Mouse (Mus musculus) liver, postnatal 0 days (tissue): ENCODE data around the gene Cd99l2. TPM values are rescaled to one million over a fixed set of nuclear protein-coding genes. Genes with fewer than 3 reads are reported as not detected.

Experiments
- ATAC-seq: fragments of 200-750 bp; cut with Nextera tagmentation; 2 replicates; pipeline ENCODE4 v1.8.0; 2017; ENCODE audit warnings: mild to moderate bottlenecking, moderate library complexity
- DNase-seq: peaks from one replicate; pipeline ENCODE4 v3.0.0-alpha.2; 2016
- H3K27ac ChIP-seq: fragments of 300-500 bp; sonication (generic); 2 replicates; pipeline ENCODE4 v1.5.1; 2014; ENCODE audit warnings: antibody characterized with exemption, moderate library complexity, mild to moderate bottlenecking, low read depth
- H3K27me3 ChIP-seq: fragments of 300-500 bp; sonication (generic); 2 replicates; pipeline ENCODE4 v1.6.1; 2014; ENCODE audit warnings: low read length, control low read depth, mixed read lengths; ENCODE audit not compliant: insufficient read depth
- H3K36me3 ChIP-seq: fragments of 300-500 bp; sonication (generic); replicated peaks from 2 replicates; pipeline ENCODE4 v1.6.1; 2014; ENCODE audit warnings: mild to moderate bottlenecking, control low read depth, low read length, moderate library complexity, mixed read lengths; ENCODE audit not compliant: insufficient read depth
- H3K4me1 ChIP-seq: fragments of 300-500 bp; sonication (generic); 2 replicates; pipeline ENCODE4 v1.6.1; 2014; ENCODE audit warnings: antibody characterized with exemption, mild to moderate bottlenecking, control low read depth; ENCODE audit not compliant: insufficient read depth
- H3K4me2 ChIP-seq: fragments of 300-500 bp; sonication (generic); 2 replicates; pipeline ENCODE4 v1.6.1; 2014; ENCODE audit warnings: low read depth, mild to moderate bottlenecking, low read length, moderate library complexity, mixed read lengths
- H3K4me3 ChIP-seq: fragments of 300-500 bp; sonication (generic); 2 replicates; pipeline ENCODE4 v1.5.1; 2014; ENCODE audit warnings: low read depth, low read length
- H3K9ac ChIP-seq: fragments of 300-500 bp; sonication (generic); replicated peaks from 2 replicates; pipeline ENCODE4 v1.6.1; 2014; ENCODE audit warnings: mild to moderate bottlenecking, moderate library complexity
- H3K9me3 ChIP-seq: fragments of 300-500 bp; sonication (generic); 2 replicates; pipeline ENCODE4 v1.6.1; 2016; ENCODE audit warnings: mild to moderate bottlenecking, control low read depth, low read length, mixed read lengths
- CTCF ChIP-seq: sonication (generic); IDR thresholded peaks from 2 replicates; pipeline ENCODE4 v1.5.1; 2016; ENCODE audit warnings: antibody characterized with exemption, low read depth
- EP300 ChIP-seq: IDR thresholded peaks from 2 replicates; pipeline ENCODE4 v1.6.1; 2016; ENCODE audit warnings: antibody characterized with exemption, low read depth, mild to moderate bottlenecking
- WGBS: fragments of 180-500 bp; shearing (Covaris S2); extraction: QIAGEN DNeasy Blood & Tissue Kit; methylation state at CpG from one replicate; pipeline ENCODE4 v1.1.7; 2014; ENCODE audit not compliant: insufficient replicate concordance; 5-methylcytosine and 5-hydroxymethylcytosine counted together
- polyA plus RNA-seq: library from polyadenylated mRNA; unstranded; fragments of >200 nt; fragmentation: Nextera tagmentation; extraction: Ambion mirVana; gene quantifications from 2 replicates; pipeline ENCODE4 v1.2.1, GENCODE M21; 2015

Gene Cd99l2
- polyA plus RNA-seq, 1 experiment from 2014 or later: 6.2 TPM

DNA sequence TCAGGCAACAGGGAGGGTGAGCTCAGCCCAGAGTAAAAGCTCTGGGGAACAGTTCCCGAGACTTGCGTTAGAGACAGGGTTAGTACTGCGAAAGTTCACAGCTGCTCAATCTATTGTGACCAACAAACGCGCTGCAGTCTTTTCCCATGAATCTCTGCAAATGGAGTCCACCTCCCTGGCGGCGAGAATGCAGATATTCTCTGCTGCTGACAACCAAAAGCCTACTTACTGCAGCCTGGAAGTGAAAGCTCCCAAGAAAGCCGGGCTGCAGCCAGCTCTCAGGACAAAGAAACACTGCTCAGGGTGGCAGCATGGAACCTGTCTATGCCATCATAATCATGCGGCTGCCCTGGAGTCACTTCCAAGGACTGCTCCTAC, 619 bp upstream of the Cd99l2 start:
- no peaks in the 10 kb centered on the region for H3K9me3 ChIP-seq
- DNase-seq (peak; percentile 16), ATAC-seq (peak; percentile 16; the same call in 1 of the 2 replicates)
- H3K27ac ChIP-seq: peak overlapping the region; percentile 81
- peak overlapping the region; percentile 66 for H3K4me2 ChIP-seq
- no peaks in the 10 kb centered on the region for H3K27me3 ChIP-seq
- H3K4me3 ChIP-seq: peak overlapping the region; percentile 61
- peak overlapping the region; percentile 70 for H3K9ac ChIP-seq
- no peaks in the 10 kb centered on the region for H3K36me3 ChIP-seq
- H3K4me1 ChIP-seq: peaks cover 6% of the 10 kb centered on the region; the same call in 1 of the 2 replicates
- WGBS: 19% methylated on average over 9 of the region's 9 CpGs
- TF ChIP-seq CTCF: peak; percentile 17; the same call in 1 of the 2 replicates
- no peak for TF ChIP-seq EP300

DNA sequence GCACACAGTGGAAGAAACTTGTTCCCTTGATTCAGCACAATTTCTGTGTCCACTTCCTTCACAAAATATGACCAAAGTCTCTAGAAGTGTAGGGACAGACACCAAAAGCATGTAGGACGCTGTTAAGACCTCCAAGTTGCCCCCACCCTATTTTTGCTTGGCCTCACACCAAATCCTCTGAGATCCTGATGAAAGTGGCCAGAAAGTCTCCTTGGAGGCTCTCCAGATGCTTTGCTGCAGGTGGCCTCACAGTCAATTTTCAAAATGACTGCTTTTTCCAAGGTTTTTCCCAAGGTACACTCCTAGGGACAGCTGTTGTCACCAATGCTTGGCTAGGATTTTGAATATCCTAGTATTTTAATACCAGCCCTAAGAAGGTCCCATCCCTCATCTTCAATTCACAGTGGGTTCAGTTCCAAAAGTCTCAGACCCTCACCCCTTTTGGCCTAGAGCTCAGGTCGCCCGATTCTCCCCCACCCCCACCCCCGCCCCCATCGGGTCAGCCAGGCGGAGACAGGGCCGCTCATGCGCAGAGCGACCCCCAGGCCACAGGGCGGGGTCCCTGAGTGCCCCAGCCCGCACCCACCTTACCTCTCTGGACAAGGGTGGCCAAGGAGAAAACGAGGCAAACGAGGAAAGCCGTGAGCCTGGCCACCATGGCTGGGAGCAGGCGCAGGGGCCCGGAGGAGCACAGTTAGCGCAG, 567 bp downstream of the Cd99l2 start:
- TF ChIP-seq EP300 (no peak), CTCF (no peak)
- WGBS: 30% methylated on average over 17 of the region's 17 CpGs
- Histone ChIP-seq H3K27me3 (no peaks in the 10 kb centered on the region), H3K9me3 (no peaks in the 10 kb centered on the region), H3K36me3 (no peaks in the 10 kb centered on the region), H3K4me1 (peaks cover 6% of the 10 kb centered on the region; the same call in 1 of the 2 replicates), H3K27ac (peak overlapping the region; percentile 81), H3K9ac (peak overlapping the region; percentile 70), H3K4me3 (peak overlapping the region; percentile 61), H3K4me2 (peak overlapping the region; percentile 66)
- ATAC-seq: peak; percentile 66
- DNase-seq: no peak

GRCm38 (mm10) chrX:71489353-71489752, 3.3 kb downstream of the Cd99l2 start:
- no peaks in the 10 kb centered on the region for H3K27me3 ChIP-seq
- no peak for DNase-seq
- no peaks in the 10 kb centered on the region for H3K9me3 ChIP-seq
- H3K4me1 ChIP-seq: peaks cover 6% of the 10 kb centered on the region; the same call in 1 of the 2 replicates
- no peaks in the 10 kb centered on the region for H3K36me3 ChIP-seq
- no peak overlapping the region for H3K4me3 ChIP-seq
- H3K4me2 ChIP-seq: no peak overlapping the region
- H3K9ac ChIP-seq: no peak overlapping the region
- 80% methylated on average over 1 of the region's 1 CpGs for WGBS
- ATAC-seq: no peak
- TF ChIP-seq EP300: no peak
- TF ChIP-seq CTCF: no peak
- H3K27ac ChIP-seq: no peak overlapping the region

- DNase-seq: no peak
- no peak for TF ChIP-seq CTCF
- TF ChIP-seq EP300: no peak
- Histone ChIP-seq H3K4me1 (no peaks in the 10 kb centered on the region), H3K27me3 (no peaks in the 10 kb centered on the region), H3K4me3 (no peak overlapping the region), H3K4me2 (no peak overlapping the region), H3K27ac (no peak overlapping the region), H3K9ac (no peak overlapping the region), H3K9me3 (no peaks in the 10 kb centered on the region), H3K36me3 (no peaks in the 10 kb centered on the region)
- ATAC-seq: no peak
- 80% methylated on average over 2 of the region's 2 CpGs for WGBS
These were observed 10.4 kb downstream of the Cd99l2 start for GRCm38 (mm10) chrX:71482244-71482643.

DNA sequence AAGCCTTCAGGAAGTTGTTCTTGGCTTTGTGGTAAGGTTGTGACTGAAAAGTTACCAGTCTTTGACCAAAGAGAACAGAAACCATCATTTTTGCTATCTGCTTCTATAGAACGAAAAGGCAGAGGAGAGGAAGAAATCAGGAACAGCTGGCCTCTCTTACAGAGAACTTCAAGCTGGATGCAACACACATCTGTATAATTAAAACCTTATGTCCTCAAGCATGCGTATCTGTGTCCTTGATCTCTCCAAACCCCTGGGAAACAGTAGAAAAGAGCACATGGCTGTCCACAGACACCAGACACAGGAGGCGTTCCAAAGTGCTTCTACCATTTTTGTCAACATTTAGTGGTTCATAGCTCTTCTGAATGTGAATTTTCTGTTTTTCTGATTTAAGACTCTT, 16.7 kb downstream of the Cd99l2 start:
- H3K27ac ChIP-seq: no peak overlapping the region
- ATAC-seq: no peak
- 73% methylated on average over 3 of the region's 3 CpGs for WGBS

DNA sequence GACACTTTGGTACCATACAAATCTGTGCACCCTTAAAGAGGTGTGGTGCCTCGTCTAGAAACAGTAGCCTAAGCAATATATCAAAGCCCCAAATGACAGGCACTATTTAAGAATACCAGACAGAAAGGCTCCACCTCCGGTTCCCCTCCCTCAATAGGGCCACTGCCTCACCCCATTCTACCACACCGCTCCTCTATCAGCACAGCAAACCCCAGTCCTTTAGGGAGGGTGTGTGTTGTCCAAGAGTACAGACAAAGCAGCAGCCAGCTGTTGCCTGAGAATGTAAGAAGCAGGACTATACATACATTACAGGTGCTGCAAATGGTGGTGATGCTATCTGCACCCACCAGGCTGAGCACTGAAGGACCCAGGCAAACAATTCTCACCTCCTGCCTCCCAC, 17.2 kb downstream of the Cd99l2 start:
- WGBS: 46% methylated on average over 3 of the region's 3 CpGs
- Histone ChIP-seq H3K9me3 (no peaks in the 10 kb centered on the region), H3K36me3 (no peaks in the 10 kb centered on the region), H3K4me2 (no peak overlapping the region), H3K27ac (no peak overlapping the region), H3K4me3 (no peak overlapping the region), H3K9ac (no peak overlapping the region), H3K27me3 (no peaks in the 10 kb centered on the region), H3K4me1 (0 out of 2 replicates have a peak, but pooled peaks cover 3% of the 10 kb centered on the region)
- TF ChIP-seq EP300 (no peak), CTCF (no peak)
- ATAC-seq (no peak), DNase-seq (no peak)

More for the DNA sequence above, 16.7 kb downstream of the Cd99l2 start:
- Histone ChIP-seq H3K36me3 (no peaks in the 10 kb centered on the region), H3K4me1 (0 out of 2 replicates have a peak, but pooled peaks cover 3% of the 10 kb centered on the region), H3K9me3 (no peaks in the 10 kb centered on the region), H3K4me3 (no peak overlapping the region), H3K4me2 (no peak overlapping the region), H3K27me3 (no peaks in the 10 kb centered on the region), H3K9ac (no peak overlapping the region)
- TF ChIP-seq CTCF: no peak
- TF ChIP-seq EP300: no peak
- no peak for DNase-seq
